In the genomic region with DNA sequence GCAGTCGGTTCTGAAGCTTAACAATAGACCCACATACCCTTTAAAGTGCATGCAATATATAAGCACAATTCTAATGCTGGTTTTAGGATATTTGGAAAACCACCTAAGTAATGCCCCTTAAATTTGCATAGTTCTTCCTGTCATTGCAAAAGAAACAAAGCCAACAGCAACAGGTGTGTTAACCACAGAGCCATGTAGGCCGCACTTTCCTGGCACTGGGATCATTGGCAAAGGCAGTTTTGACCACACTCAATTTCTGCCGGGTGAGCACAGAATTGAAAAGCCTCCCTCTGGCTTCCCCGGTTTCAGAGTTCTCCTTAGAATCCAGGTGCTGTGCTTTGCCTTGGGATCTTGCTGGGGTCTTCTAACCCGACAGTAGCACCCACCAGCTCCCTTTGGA, we compare ENCODE assay signal across 9 mouse cellular contexts.
"Had no signal": no experiment of that assay in that cellular context is flagged by ENCODE, and none has a peak within 500 bp of the region (broad histone marks: within the 10 kb centered on the region; RNA-seq: fewer than 3 reads in every experiment).

No protein-coding gene starts in this region.

- H3K27me3 ChIP-seq: neural tube, embryonic 12.5 days; stomach, embryonic 15.5 days had no signal

- DNase-seq: lung, embryonic 14.5 days; midbrain, embryonic 14.5 days; right cerebral cortex, postnatal 14 days had no signal

- ATAC-seq: midbrain, embryonic 16.5 days had no signal

- H3K4me2 ChIP-seq: lung, embryonic 14.5 days; midbrain, embryonic 12.5 days; neural tube, embryonic 12.5 days; stomach, embryonic 15.5 days had no signal

- H3K4me3 ChIP-seq: midbrain, embryonic 10.5 days; midbrain, embryonic 12.5 days; neural tube, embryonic 12.5 days; stomach, embryonic 15.5 days had no signal

- H3K9ac ChIP-seq: liver, embryonic 14.5 days; lung, embryonic 14.5 days; midbrain, embryonic 12.5 days; neural tube, embryonic 12.5 days; stomach, embryonic 15.5 days had no signal

- H3K9me3 ChIP-seq: midbrain, embryonic 10.5 days; midbrain, embryonic 12.5 days; neural tube, embryonic 12.5 days; stomach, embryonic 15.5 days had no signal

- H3K36me3 ChIP-seq: midbrain, embryonic 10.5 days; midbrain, embryonic 12.5 days; neural tube, embryonic 12.5 days; stomach, embryonic 15.5 days had no signal

- H3K27ac ChIP-seq: liver, embryonic 14.5 days; midbrain, embryonic 10.5 days; midbrain, embryonic 12.5 days; neural tube, embryonic 12.5 days; stomach, embryonic 15.5 days had no signal
